Mouse (Mus musculus) right cerebral cortex, postnatal 36 days (tissue): ENCODE data around the gene Dcdc2a.

Source experiments
- DNase-seq, 2 experiments: peaks; one replicate each; pipeline ENCODE4 v3.0.0; 2022; ENCODE audit warnings: low spot score in 2 of 2, mixed read lengths in 1 of 2

Dcdc2a gene

DNA sequence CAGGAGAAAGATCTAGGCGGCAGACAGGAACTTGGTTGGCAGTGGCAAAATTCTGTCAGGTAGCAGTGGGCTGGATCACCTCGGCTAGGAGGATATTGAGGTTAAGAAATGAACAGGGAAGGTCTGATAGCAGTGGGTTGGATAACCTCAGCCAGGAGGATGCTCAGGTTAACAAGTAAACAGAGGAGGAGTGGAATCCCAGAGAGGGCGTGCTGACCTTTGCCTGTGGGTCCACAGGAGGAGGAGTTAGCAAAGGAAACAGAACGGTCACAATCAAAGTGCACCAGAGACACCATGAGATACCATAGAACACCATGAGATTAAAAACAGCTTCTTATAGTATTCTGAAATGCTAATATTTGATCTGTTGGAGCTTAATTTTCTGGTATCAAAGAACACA lies 38.6 kb downstream of the Dcdc2a start:
- no peak for DNase-seq

DNA sequence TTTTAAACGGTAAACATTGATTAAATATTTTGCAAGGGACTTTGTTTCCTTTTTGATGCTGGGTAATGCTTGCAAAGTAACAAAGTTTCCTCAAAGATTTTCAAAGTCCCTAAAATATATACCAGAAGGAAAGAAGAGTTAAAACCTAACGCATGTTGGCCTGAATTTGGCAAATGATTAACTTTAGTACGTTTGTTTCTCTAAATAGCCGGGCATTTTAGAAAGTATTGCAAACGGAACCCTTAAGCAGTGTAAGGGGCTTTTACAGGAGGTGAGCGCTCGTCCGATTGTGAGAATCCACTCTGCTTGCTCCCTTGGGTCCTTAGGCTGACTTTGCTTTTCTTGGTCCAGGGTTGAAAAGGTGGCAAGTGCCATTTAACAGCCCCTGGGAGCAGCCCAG lies 41.5 kb downstream of the Dcdc2a start:
- no peak for DNase-seq

DNA sequence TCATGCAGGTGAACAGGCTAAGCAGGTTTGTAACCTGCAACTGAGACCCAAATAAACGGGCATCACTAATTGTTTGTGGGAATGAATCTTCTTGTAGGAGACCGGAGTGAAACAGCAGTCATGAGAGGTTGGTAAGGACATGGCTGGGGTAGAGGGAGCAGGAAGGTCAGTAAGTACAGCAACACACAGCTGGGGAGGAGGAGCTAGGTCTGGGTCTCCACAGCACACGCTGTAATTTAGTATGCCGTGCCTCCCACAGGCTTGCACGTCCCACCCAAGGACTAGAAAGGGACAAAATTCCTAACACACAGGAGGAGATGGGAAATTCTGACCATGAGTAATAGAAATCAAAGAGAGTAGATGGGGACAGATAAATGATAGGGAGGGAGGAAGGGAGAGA lies 42.8 kb downstream of the Dcdc2a start:
- no peak for DNase-seq

DNA sequence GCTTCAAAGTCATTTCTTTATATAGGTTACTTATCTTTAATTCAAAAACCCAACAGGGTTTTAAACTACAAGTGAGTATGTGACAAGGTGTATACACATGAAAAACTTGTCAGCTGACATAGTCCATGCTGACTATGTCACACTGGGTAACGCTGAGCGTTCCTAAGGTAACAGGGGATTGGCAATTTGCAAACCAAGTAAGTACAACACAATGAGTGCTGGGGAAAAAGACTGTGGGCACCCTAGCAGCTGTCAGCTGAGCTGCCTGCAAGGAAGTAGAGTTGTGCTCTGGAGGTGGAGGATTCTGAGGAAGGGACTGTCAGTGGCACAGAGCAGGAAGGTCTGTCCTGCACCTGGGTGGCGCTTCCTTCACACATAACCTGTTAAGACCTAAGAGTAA lies 43.7 kb downstream of the Dcdc2a start:
- no peak for DNase-seq

DNA sequence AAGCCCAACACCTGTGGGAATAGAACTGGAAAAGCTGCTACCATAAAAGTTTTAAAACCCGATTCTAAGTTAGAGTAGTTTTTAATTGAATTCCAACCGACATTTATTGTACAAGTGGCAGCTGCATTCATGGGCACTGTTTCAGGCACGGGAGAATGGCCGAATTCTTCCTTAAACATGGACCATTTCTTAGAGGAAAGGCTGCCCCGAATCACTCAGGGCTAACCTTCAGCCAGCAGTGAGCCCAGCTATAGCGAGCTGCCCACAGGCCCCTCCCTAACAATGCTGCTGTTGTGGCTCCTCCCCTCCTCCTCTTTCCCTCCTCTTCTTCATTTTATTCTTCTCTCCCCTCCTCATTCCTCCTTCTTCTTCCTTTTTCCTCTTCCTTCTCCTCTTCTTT lies 44.8 kb downstream of the Dcdc2a start:
- no peak for DNase-seq

DNA sequence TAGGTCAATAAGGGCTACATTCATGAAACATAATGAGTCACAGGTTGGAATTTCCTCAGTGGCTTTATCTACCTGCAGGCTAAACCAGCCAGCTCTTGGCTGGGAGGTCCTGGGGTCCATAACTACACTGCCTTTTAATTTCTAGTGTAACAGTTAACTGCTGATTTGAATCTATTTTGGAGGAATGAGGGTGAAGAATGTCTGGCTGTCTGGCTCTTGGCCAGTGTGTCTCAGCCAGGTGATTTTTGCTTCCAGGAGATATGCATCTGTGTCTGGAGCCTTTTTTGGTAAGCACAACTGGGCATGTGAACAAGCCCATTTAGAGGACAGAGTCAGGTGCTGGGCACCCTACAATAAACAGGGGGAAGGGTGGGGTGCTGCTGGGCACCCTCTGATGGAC lies 49.9 kb downstream of the Dcdc2a start:
- DNase-seq, result no peak

DNA sequence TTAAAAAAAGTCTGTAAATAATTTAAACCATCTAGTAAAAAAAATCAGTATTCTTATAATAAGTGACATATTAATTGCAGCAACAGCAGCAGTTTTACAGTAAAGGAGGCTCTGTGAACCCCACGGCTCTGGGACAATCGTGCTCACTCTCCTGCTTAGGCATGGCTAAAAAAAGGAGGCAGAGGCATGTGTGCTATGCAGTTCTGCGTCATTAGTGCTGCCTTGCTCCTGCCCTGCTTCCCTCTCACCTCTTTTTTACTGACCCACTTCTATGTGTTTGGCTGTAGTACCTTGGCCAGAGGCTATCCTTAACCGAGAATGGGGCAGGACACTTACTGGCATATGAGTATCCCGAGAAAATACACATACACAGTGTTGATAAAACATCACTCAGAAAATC lies 50.9 kb downstream of the Dcdc2a start:
- no peak for DNase-seq

DNA sequence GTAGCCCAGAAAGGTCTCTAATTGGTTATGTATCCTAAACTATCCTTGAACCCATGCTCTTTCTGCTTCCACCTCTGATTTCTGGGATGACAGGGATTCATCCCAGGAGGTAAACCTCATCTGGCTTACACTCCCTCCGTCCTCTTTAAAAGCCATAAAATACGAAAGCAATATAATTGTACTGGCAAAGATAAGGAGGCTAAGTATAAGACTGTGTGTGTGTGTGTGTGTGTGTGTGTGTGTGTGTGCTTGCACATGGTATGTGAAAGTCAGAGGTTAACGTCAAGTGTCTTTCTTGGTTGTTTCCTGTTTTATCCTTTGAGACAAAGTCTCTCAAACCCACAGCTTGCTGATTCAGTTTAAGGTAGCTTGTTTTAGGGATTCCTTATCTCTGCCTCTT lies 52.5 kb downstream of the Dcdc2a start:
- DNase-seq, result no peak

DNA sequence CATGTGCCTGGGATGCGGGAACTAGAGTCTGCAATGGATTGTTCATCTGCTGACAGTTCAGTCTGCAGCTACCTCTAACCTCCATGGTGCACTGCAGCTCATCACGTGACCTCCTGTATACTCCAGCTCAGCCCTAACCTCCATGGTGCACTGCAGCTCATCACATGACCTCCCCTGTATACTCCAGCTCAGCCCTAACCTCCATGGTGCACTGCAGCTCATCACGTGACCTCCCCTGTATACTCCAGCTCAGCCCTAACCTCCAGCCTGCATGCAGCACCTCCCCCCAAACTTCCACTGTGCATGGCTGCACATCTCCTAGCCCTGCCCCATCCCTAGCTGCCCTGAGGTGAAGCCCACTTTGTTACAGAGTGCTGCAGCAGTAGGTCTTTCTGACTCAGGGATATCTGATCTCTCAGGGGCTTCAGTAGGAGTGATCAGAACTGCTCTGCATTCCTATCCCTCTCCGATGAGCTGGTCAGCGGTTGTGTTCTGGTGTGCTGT lies 54.8 kb downstream of the Dcdc2a start:
- no peak for DNase-seq

DNA sequence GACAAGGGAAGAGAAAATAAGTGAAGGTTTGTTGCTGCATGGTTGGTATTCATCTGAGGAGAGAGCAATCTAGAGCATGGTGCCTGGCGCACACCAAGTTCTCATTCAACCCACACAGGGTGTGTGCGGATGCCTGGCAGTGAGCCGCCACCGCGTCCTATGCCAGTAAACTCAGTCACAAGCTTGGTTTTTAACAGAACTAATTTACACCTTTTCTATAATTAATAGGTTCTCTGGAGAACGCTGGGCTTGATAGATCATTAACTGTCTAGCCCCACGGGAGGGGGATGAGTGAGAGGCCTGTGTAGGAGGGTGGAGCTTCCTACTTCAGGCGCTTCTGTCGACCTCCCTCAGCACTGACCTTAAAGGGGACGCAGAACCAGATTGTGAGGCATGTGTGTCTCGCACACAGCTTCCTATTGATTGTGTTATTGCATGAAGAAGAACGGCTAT lies 59.7 kb downstream of the Dcdc2a start:
- DNase-seq, result peak; percentile 78 to 81

DNA sequence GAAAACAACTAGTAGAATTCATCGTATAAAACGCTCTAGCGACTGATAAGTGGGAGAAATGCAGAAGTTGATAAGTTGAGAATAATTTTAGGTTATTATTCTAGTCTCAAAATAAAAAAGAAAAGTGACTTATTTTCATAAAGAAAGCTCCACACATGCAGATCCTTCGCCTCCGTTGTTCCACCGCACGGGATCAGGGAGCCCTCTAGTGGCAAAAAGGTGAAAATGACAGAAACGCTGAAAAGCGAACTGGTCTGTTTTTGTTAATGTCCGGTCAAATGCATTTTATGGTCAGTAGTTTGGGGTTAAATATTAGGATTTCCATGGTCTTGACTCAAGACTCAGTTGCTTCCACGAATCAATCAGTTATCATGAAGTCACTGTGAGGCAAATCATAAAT lies 60.2 kb downstream of the Dcdc2a start:
- DNase-seq, result peak in 1 of 2 experiments; percentile 9

DNA sequence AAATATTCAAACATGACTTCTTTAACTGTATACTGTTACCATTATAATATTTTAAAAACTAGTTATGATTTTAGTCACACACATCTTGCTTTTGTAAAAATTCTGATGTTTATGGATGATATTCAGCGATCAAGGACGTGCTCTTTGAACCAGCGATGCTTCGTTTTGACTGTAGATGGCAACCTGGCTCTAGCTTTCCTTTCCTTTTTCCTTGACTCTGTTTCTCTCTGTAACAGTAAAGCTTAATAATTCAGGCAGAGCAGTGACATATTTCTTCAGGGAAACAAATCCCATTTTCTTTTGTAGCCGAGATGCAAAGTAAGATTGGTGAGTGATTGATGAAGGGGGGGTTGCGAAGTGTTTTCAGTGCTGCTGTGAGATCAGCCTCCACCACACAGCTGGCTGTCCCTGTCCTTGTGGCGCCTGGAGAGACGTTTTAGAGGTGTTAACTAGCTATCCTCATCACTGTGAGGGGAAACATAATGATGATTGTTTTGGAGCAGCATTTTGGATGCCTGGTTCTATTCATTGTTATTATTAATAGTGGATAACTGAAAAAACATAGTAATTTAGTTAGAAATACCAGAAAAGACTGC lies 67.0 kb downstream of the Dcdc2a start:
- no peak for DNase-seq

DNA sequence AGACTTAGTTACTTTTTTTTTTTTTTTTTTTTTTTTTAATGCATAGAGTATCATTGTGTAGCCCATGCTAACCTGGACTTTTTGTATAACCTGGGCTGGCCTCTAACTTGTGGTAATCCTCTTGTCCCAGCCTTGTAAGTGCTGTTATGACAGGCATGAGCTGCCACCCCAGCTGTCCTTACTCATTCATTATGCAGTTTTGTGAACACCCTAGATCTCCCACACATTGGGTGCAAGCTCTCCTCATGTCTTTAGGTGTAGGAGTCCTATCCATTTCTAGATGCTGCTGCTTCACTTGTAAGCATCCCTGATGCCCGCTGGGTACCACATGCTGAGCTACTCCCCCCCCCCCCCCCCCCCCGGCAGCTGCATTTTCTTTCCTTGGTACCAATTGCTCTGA lies 71.4 kb downstream of the Dcdc2a start:
- DNase-seq, result peak in 1 of 2 experiments; percentile 58

DNA sequence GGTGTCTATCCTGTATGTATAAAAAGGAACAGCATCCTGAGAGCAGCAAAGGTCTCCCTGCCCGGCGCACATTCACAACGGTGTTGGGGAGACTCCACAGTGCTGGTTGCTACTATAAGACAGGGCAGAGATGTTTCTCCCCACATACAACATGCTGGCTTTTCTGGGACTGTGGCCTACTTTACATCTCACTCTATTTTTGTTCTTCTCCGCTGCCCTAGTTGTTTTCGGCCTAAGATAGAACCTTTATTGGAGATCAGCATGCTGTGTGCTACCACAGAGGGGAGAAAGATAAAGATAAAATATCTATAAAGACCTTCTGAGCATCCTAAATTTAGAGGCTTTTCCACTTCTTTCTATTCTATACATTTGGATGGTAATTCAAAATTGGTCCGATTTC lies 72.0 kb downstream of the Dcdc2a start:
- peak in 1 of 2 experiments; percentile 17 for DNase-seq

DNA sequence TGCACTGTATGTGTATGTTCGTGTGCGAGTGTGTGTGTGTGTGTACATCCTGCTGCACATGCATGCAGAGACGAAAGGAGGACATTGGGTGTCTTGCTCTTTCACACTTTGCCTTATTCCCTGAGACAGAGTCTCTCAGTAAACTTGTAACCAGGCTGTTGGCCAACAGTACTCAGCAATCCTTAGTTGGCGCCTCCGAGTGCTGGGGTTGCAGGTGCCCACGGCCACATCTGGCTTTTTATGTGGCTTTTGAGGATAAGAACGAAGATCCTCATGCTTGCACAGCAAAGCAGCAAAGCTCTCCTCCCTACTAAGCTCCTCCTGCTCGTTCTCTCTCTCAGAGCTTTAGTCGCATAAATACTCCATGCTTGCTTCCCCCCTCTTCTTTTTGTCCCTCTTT lies 73.0 kb downstream of the Dcdc2a start:
- no peak for DNase-seq

DNA sequence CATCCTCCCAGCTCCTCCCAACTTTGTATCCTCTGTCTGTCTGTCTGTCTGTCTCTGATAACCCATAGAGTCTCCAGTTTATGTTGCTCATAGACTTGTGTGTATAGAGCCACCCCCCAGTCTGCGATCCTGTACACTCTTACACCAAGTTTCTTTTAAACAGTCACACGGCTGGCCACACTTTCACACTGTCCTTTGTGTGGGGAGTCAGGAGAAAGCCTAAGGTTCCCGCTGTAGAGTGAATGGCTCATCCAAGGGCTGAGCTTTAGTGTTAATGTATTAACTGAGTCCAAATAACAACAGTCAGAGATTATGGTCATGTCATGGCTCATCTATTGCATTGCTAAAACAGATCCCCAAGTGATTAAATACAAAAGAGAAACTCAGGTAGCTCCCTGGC lies 87.3 kb downstream of the Dcdc2a start:
- no peak for DNase-seq

DNA sequence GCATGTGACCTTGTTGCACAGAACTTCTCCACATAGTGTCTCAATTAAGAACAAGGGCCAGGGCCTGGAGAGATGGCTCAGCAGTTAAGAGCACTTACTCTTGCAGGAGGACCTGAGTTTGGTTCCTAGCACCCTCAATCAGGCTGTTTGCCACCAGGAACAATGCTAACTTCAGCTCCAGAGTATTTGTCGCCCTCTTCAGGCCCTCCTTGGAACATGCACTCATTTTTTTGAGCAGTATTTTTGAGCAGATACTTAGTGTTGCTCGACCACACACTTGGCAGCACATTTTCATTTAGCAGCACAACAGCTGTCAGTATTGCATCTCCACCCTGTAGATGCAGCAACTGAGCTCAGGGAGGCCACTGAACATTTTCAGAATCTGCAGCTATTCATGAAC lies 88.3 kb downstream of the Dcdc2a start:
- no peak for DNase-seq

DNA sequence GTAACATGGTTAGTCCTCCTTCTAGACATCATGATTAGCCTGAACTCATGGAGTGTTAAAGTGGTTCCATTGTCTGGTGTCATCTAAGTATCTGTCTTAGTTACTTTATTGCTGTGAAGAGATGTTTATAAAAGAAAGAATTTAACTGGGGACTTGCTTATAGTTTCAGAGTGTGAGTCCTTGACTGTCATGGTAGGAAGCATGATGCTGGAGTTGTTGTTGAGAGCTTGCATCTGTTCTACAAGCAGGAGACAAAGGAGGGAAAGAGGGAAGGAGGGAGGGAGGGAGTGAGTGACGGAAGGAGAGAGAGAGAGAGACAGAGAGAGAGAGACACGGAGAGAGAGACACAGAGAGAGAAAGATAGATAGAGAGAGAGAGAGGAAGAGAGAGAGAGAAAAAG lies 90.4 kb downstream of the Dcdc2a start:
- no peak for DNase-seq

DNA sequence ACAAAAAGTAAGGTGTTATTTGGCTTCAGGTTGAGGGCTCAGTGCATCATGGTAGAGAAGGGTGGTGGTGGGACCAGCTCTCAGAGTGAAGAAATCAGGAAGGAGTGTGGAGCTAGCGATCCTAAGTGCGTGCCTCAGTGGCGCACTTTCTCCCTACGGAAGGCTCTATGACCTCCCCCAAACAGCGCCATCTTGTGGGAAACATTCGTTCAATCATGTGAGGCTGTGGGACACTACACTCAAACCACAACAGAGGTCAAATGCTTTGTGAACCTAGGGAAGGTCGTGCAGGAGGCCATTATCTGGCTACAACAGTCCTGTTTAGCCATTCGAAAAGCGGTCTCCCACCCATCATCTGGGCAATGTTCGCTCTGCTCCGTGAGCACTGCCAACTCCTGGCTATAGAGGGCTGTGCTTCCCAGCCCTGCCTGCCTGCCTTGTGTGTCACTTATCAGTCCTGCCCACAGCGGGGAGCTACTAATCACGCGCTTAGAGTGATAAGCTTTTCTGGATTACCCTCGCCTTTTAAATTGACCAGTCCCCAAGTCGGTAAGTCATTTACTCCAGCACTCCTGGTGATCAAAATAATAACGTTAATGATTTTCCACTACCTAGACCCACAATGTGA lies 94.5 kb downstream of the Dcdc2a start:
- no peak for DNase-seq

DNA sequence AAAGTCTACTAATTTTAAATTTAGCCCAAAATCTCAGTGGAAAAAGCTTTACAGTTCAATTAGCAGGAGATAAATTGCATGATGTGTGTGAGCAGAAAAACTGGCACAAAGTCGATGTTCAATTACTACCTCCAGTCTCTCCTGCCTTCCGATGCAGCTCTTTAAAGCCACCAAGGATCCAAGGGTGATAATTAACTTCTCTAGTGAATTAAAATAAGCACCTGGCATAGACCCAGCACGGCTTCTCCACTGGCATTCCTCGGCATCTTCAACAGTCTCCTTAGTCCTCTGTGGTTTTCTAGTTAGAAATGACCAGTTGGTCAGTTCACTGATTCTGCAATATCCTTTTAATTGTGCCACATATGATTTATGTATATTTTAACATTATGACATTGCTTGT lies 95.1 kb downstream of the Dcdc2a start:
- DNase-seq, result no peak

DNA sequence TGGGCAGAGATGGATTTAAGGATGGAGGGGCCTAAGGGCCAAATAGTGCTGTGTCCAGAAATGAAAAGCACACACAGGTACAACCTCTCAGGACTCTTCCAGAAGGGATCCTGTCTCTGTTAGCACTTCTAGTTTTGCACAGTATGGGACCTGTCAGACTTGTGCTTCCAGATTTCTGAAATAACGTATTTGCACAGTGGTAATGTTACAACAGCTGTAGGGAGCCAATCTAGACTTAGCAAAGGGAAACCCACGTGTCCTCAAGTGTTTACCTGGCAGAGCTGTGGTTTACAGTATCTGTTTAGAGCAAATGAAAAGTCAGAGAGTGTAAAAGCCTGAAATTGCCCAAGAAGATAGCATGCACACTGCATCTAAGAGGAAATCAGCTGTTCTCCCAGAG lies 104.1 kb downstream of the Dcdc2a start:
- no peak for DNase-seq

DNA sequence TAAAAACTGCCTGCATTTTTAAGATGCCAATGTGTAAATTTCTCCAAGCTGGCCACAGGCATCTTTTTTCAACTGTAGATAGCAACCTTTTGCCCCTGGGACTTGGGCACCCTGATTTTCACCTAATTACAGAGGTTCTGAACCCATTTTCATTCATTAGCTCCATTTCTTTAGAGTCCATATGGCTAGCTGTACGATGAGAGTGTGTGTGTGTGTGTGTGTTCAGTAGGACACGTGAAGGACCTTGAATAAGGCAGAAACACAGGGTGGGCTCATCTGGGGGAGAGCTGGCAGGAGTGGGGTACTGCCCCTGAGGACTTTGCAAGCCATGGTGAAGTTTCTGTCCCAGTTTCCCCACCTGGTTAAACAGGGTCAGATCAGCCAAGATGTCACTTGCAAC lies 105.0 kb downstream of the Dcdc2a start:
- DNase-seq, result no peak

DNA sequence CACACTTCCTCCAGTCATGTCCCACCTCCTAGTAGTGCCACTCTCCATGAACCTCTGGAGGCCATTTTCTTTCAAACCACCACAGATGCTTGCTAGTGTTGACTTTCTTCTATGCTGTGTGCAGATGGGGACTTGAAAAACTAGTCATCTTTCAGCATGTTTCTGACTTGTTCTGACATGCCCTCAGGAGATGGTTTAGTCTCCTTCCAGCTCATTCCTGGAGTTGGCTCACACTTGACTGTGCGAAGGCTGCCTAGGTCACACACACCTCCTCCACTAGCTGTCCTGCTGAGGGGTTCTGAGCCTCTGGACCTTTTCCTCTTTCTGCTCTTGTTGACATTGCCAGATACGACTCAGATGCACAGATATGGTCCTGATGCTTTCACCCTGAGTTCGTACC lies 106.8 kb downstream of the Dcdc2a start:
- no peak for DNase-seq

DNA sequence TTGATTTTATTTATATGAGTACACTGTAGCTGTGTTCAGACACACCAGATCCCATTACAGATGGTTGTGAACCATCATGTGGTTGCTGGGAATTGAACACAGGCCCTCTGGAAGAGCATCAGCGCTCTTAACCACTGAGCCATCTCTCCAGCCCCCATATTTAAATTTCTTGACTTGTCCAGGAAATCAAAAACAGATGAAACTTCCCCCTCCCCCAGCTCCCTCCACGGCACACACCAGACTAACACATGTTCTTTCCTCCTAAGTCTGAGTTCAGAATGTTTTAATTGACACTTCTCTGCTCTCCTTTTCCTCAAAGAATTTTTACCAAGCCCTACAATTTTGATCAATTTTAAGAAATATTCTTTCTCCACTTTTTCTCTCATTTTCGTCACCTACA lies 113.1 kb downstream of the Dcdc2a start:
- no peak for DNase-seq
